17 mouse cellular contexts compared by ENCODE assay signal in the genomic region with DNA sequence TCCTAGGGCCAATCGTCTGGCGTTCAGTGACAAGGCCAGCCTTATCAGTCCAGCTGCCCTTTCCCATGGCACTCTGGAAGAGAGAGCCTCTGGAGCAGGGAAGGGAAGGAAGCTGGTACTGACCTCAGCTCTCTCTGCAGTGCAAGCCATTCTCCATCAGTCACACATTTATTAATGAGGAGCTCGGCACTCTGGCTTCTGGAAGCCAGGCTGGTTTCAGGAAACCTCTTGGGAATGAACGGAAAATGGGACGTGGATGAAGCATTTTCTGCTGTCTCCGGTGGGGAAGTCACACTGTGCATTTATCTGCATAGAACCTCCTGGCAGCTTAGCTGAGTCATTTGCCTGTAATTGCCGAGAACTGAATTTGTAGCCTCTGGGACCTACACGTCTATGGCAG. TPM values are rescaled to one million over a fixed set of nuclear protein-coding genes. Genes with fewer than 3 reads are reported as not detected.
DNase-seq lines count a peak whose midpoint lies in the region; ATAC-seq and TF ChIP-seq lines count a peak whose summit lies in the region.
"Had no signal": no experiment of that assay in that cellular context is flagged by ENCODE, and none has a peak within 500 bp of the region (broad histone marks: within the 10 kb centered on the region; RNA-seq: fewer than 3 reads in every experiment).

No protein-coding gene starts in this region.

- H3K27ac ChIP-seq in heart, embryonic 13.5 days (replicated peaks) = peak overlapping the region; percentile 58
- no peak overlapping the region for H3K27ac ChIP-seq in heart, embryonic 11.5 days (ENCODE audit: low read depth, low read length)
- 0 out of 2 replicates have a peak overlapping the region, but pooled peaks have one; percentile 6 for H3K27ac ChIP-seq in neural tube, embryonic 13.5 days (replicated peaks)
- H3K27ac ChIP-seq in stomach, embryonic 15.5 days = no peak overlapping the region
- H3K27ac ChIP-seq in thymus, adult 2 months (ENCODE audit: control insufficient read depth, insufficient read depth, low read length) = no peak overlapping the region
- H3K27ac ChIP-seq: embryonic facial prominence, embryonic 12.5 days; forebrain, embryonic 10.5 days; hindbrain, embryonic 14.5 days; limb, embryonic 10.5 days had no signal

- no peak for DNase-seq in neural tube, embryonic 10.5 days (ENCODE audit: extremely low spot score, low spot score)
- DNase-seq in kidney, postnatal 14 days = peak; percentile 47
- no peak for DNase-seq in thymus, adult 2 months
- no peak for DNase-seq in cerebellum, adult 9-10 months
- DNase-seq: B cell, adult 2 months; cerebellum, postnatal 14 days; lung, postnatal 10 days; midbrain, embryonic 14.5 days; thymus, postnatal 25 days had no signal

- WGBS in heart, embryonic 13.5 days = 29% methylated on average over 8 of the region's 8 CpGs
- WGBS in heart, embryonic 11.5 days (ENCODE audit: insufficient replicate concordance) = 49% methylated on average over 8 of the region's 8 CpGs
- 59% methylated on average over 8 of the region's 8 CpGs for WGBS in neural tube, embryonic 13.5 days
- WGBS in stomach, embryonic 15.5 days = 70% methylated on average over 8 of the region's 8 CpGs
- 98% methylated on average over 8 of the region's 8 CpGs for WGBS in thymus, adult 2 months

- peaks cover 44% of the 10 kb centered on the region for H3K4me1 ChIP-seq in heart, embryonic 13.5 days
- peaks cover 22% of the 10 kb centered on the region for H3K4me1 ChIP-seq in heart, embryonic 11.5 days (ENCODE audit: control insufficient read depth, insufficient read depth, low read length)
- H3K4me1 ChIP-seq in neural tube, embryonic 13.5 days (replicated peaks) = peaks cover 59% of the 10 kb centered on the region
- H3K4me1 ChIP-seq in stomach, embryonic 15.5 days = 0 out of 2 replicates have a peak, but pooled peaks cover 9% of the 10 kb centered on the region
- peaks cover 26% of the 10 kb centered on the region for H3K4me1 ChIP-seq in thymus, adult 2 months (replicated peaks; ENCODE audit: control insufficient read depth, insufficient read depth, low read length)

- no peak for ATAC-seq in heart, embryonic 13.5 days (ENCODE audit: extremely low read depth, insufficient number of reproducible peaks, low FRiP score, low TSS enrichment)
- ATAC-seq in heart, embryonic 11.5 days (replicated peaks; ENCODE audit: insufficient number of reproducible peaks, low FRiP score, low TSS enrichment) = no peak
- ATAC-seq in neural tube, embryonic 13.5 days (ENCODE audit: low read depth) = no peak
- ATAC-seq in stomach, embryonic 15.5 days (ENCODE audit: insufficient read depth, low FRiP score, low read depth) = peak; percentile 63; the same call in 1 of the 2 replicates

- no peaks in the 10 kb centered on the region for H3K27me3 ChIP-seq in heart, embryonic 13.5 days (replicated peaks)
- H3K27me3 ChIP-seq in heart, embryonic 11.5 days (ENCODE audit: control insufficient read depth, insufficient read depth, low read length) = no peaks in the 10 kb centered on the region
- no peaks in the 10 kb centered on the region for H3K27me3 ChIP-seq in neural tube, embryonic 13.5 days
- H3K27me3 ChIP-seq in stomach, embryonic 15.5 days (replicated peaks) = no peaks in the 10 kb centered on the region
- H3K27me3 ChIP-seq in thymus, adult 2 months (ENCODE audit: control insufficient read depth, insufficient read depth, low read length) = no peaks in the 10 kb centered on the region
- H3K27me3 ChIP-seq: embryonic facial prominence, embryonic 12.5 days had no signal

- no peak for TF ChIP-seq POLR2A in thymus, adult 2 months (IDR thresholded peaks at IDR 0.05; ENCODE audit: control insufficient read depth, extremely low read depth, insufficient read depth, low read length, poor library complexity)

- TF ChIP-seq CTCF in thymus, adult 2 months (IDR thresholded peaks at IDR 0.05; ENCODE audit: borderline replicate concordance, control insufficient read depth, extremely low read depth, insufficient read depth, low read length, poor library complexity) = no peak

- 0 out of 2 replicates have a peak overlapping the region, but pooled peaks have one; percentile 7 for H3K9ac ChIP-seq in heart, embryonic 13.5 days
- no peak overlapping the region for H3K9ac ChIP-seq in heart, embryonic 11.5 days (ENCODE audit: low read depth, low read length)
- no peak overlapping the region for H3K9ac ChIP-seq in neural tube, embryonic 13.5 days
- H3K9ac ChIP-seq in stomach, embryonic 15.5 days = no peak overlapping the region
- H3K9ac ChIP-seq: embryonic facial prominence, embryonic 12.5 days; hindbrain, embryonic 14.5 days had no signal

- H3K4me2 ChIP-seq in heart, embryonic 13.5 days = peak overlapping the region; percentile 4; the same call in 1 of the 2 replicates
- no peak overlapping the region for H3K4me2 ChIP-seq in heart, embryonic 11.5 days
- no peak overlapping the region for H3K4me2 ChIP-seq in neural tube, embryonic 13.5 days
- H3K4me2 ChIP-seq in stomach, embryonic 15.5 days = no peak overlapping the region
- H3K4me2 ChIP-seq: embryonic facial prominence, embryonic 12.5 days; hindbrain, embryonic 14.5 days had no signal

- H3K4me3 ChIP-seq in heart, embryonic 13.5 days = no peak overlapping the region
- no peak overlapping the region for H3K4me3 ChIP-seq in heart, embryonic 11.5 days (ENCODE audit: low read depth, low read length)
- H3K4me3 ChIP-seq in neural tube, embryonic 13.5 days = no peak overlapping the region
- no peak overlapping the region for H3K4me3 ChIP-seq in stomach, embryonic 15.5 days (replicated peaks)
- H3K4me3 ChIP-seq in thymus, adult 2 months (ENCODE audit: control insufficient read depth, insufficient read depth, low read length) = no peak overlapping the region
- H3K4me3 ChIP-seq: embryonic facial prominence, embryonic 12.5 days; forebrain, embryonic 10.5 days; limb, embryonic 10.5 days had no signal

- no peaks in the 10 kb centered on the region for H3K9me3 ChIP-seq in heart, embryonic 13.5 days
- no peaks in the 10 kb centered on the region for H3K9me3 ChIP-seq in heart, embryonic 11.5 days (replicated peaks; ENCODE audit: control insufficient read depth, low read length)
- no peaks in the 10 kb centered on the region for H3K9me3 ChIP-seq in neural tube, embryonic 13.5 days
- no peaks in the 10 kb centered on the region for H3K9me3 ChIP-seq in stomach, embryonic 15.5 days
- H3K9me3 ChIP-seq: embryonic facial prominence, embryonic 12.5 days; forebrain, embryonic 10.5 days; limb, embryonic 10.5 days had no signal

- no peaks in the 10 kb centered on the region for H3K36me3 ChIP-seq in heart, embryonic 13.5 days
- H3K36me3 ChIP-seq in heart, embryonic 11.5 days (ENCODE audit: control insufficient read depth, insufficient read depth, low read length) = no peaks in the 10 kb centered on the region
- no peaks in the 10 kb centered on the region for H3K36me3 ChIP-seq in neural tube, embryonic 13.5 days
- H3K36me3 ChIP-seq in stomach, embryonic 15.5 days = no peaks in the 10 kb centered on the region
- no peaks in the 10 kb centered on the region for H3K36me3 ChIP-seq in thymus, adult 2 months (ENCODE audit: control insufficient read depth, insufficient read depth, low read length)
- H3K36me3 ChIP-seq: embryonic facial prominence, embryonic 12.5 days; forebrain, embryonic 10.5 days; limb, embryonic 10.5 days had no signal

RNA-seq across cellular contexts. Expression of gene Reep1, which starts 29.8 kb away (rescaled TPM):
- 17.9 and 18.6 TPM in 2 replicates for polyA plus RNA-seq in heart, embryonic 13.5 days (2015; fragmentation: Nextera tagmentation; extraction: Ambion mirVana)
- polyA plus RNA-seq in heart, embryonic 11.5 days (2014; fragmentation: Nextera tagmentation; extraction: Ambion mirVana) = 20.8 and 25.0 TPM in 2 replicates
- 248 and 260 TPM in 2 replicates for polyA plus RNA-seq in neural tube, embryonic 13.5 days (2015; fragmentation: Nextera tagmentation; extraction: Ambion mirVana)
- polyA plus RNA-seq in stomach, embryonic 15.5 days (2015; fragmentation: Nextera tagmentation; extraction: Ambion mirVana) = 14.9 and 15.8 TPM in 2 replicates
- polyA plus RNA-seq in thymus, adult 2 months (2012; rRNA removed) = 2.1 TPM in 2 replicates

Comparison
In these comparisons a context has a peak if more than half of its experiments do, and no peak if none do; other contexts are left out.
1. H3K27ac ChIP-seq: peak in heart, embryonic 13.5 days (single experiment) and neural tube, embryonic 13.5 days (single experiment); none in heart, embryonic 11.5 days (single experiment), stomach, embryonic 15.5 days (single experiment) and thymus, adult 2 months (single experiment).